15 mouse cellular contexts compared by ENCODE assay signal in genomic region chr16:64883896-64884295, GRCm38 (mm10). TPM values are rescaled to one million over a fixed set of nuclear protein-coding genes. Genes with fewer than 3 reads are reported as not detected.
DNase-seq lines count a peak whose midpoint lies in the region; ATAC-seq and TF ChIP-seq lines count a peak whose summit lies in the region.
"Had no signal": no experiment of that assay in that cellular context is flagged by ENCODE, and none has a peak within 500 bp of the region (broad histone marks: within the 10 kb centered on the region; RNA-seq: fewer than 3 reads in every experiment).

No protein-coding gene starts in this region.

- H3K9ac ChIP-seq in heart, embryonic 13.5 days: 0 out of 2 replicates have a peak overlapping the region, but pooled peaks have one; percentile 19
- H3K9ac ChIP-seq: embryonic facial prominence, embryonic 15.5 days had no signal

- H3K27me3 ChIP-seq in heart, embryonic 13.5 days (replicated peaks): no peaks in the 10 kb centered on the region
- H3K27me3 ChIP-seq in spleen, adult 2 months (ENCODE audit: control insufficient read depth, insufficient read depth, low read length): no peaks in the 10 kb centered on the region
- H3K27me3 ChIP-seq: embryonic facial prominence, embryonic 15.5 days had no signal

- no peaks in the 10 kb centered on the region for H3K36me3 ChIP-seq in heart, embryonic 13.5 days
- H3K36me3 ChIP-seq in spleen, adult 2 months (ENCODE audit: control insufficient read depth, insufficient read depth, low read length): no peaks in the 10 kb centered on the region
- H3K36me3 ChIP-seq: embryonic facial prominence, embryonic 15.5 days had no signal

- peak overlapping the region; percentile 38 for H3K4me2 ChIP-seq in heart, embryonic 13.5 days
- H3K4me2 ChIP-seq: embryonic facial prominence, embryonic 15.5 days had no signal

- H3K4me1 ChIP-seq in heart, embryonic 13.5 days: peaks cover 16% of the 10 kb centered on the region
- H3K4me1 ChIP-seq in spleen, adult 2 months (ENCODE audit: control insufficient read depth, insufficient read depth, insufficient read length): peaks cover 7% of the 10 kb centered on the region; the same call in 1 of the 2 replicates
- H3K4me1 ChIP-seq in bone marrow macrophage, adult 2 months (ENCODE audit: control insufficient read depth, insufficient read depth, low read length): peaks cover 7% of the 10 kb centered on the region
- H3K4me1 ChIP-seq: embryonic facial prominence, embryonic 15.5 days had no signal

- TF ChIP-seq POLR2A in spleen, adult 2 months (IDR thresholded peaks at IDR 0.05; ENCODE audit: low read depth, low read length): no peak
- no peak for TF ChIP-seq POLR2A in bone marrow macrophage, adult 2 months (IDR thresholded peaks at IDR 0.05; ENCODE audit: borderline replicate concordance, low read depth, low read length)

- intact Hi-C loops in heart, postnatal 14 days (cut with DNase I): no loop called here
- intact Hi-C loops in gastrocnemius, adult 2 months (cut with DNase I): no loop called here

- no peak for DNase-seq in heart, postnatal 14 days
- DNase-seq in spleen, adult 2 months (ENCODE audit: low read depth in 1 of 2, low spot score in 2 of 2): no peak
- no peak for DNase-seq in spleen, postnatal 4 days (ENCODE audit: low spot score in 2 of 2)
- peak; percentile 12 for DNase-seq in testis, postnatal 14 days (ENCODE audit: low spot score)
- no peak for DNase-seq in T-cell, adult 2 months (ENCODE audit: low spot score)
- no peak for DNase-seq in gastrocnemius, adult 2 months
- DNase-seq: cerebellum, postnatal 14 days; kidney, postnatal 36 days; lung, postnatal 36 days had no signal

- no peak for ATAC-seq in heart, embryonic 13.5 days (ENCODE audit: extremely low read depth, insufficient number of reproducible peaks, low FRiP score, low TSS enrichment)
- ATAC-seq: CD4-positive, CD25-positive, alpha-beta regulatory T cell, adult 4 months; forebrain, embryonic 16.5 days; hindbrain, embryonic 16.5 days had no signal

- peaks cover 5% of the 10 kb centered on the region; the same call in 1 of the 2 replicates for H3K9me3 ChIP-seq in heart, embryonic 13.5 days

- H3K4me3 ChIP-seq in heart, embryonic 13.5 days: no peak overlapping the region
- no peak overlapping the region for H3K4me3 ChIP-seq in spleen, adult 2 months (ENCODE audit: extremely low read depth, insufficient read depth, insufficient read length)
- no peak overlapping the region for H3K4me3 ChIP-seq in bone marrow macrophage, adult 2 months (ENCODE audit: insufficient read depth, low read length)
- no peak overlapping the region for H3K4me3 ChIP-seq in gastrocnemius, adult 2 months
- H3K4me3 ChIP-seq: embryonic facial prominence, embryonic 15.5 days had no signal

- H3K27ac ChIP-seq in heart, embryonic 13.5 days (replicated peaks): no peak overlapping the region; the same call in 1 of the 2 replicates
- peak overlapping the region; percentile 58 for H3K27ac ChIP-seq in spleen, adult 2 months (ENCODE audit: insufficient read depth, low read length)
- peak overlapping the region; percentile 44 for H3K27ac ChIP-seq in bone marrow macrophage, adult 2 months (ENCODE audit: insufficient read depth, low read depth, low read length)
- no peak overlapping the region for H3K27ac ChIP-seq in gastrocnemius, adult 2 months
- H3K27ac ChIP-seq: embryonic facial prominence, embryonic 15.5 days had no signal

- TF ChIP-seq CTCF in spleen, adult 2 months (IDR thresholded peaks at IDR 0.05; ENCODE audit: extremely low read depth, insufficient read depth, insufficient read length, insufficient replicate concordance): no peak
- no peak for TF ChIP-seq CTCF in bone marrow macrophage, adult 2 months (IDR thresholded peaks at IDR 0.05; ENCODE audit: low read depth, low read length)
- TF ChIP-seq CTCF in gastrocnemius, adult 2 months (IDR thresholded peaks at IDR 0.05): no peak

- WGBS in heart, embryonic 13.5 days: 27% methylated on average over 5 of the region's 5 CpGs
- 41% methylated on average over 5 of the region's 5 CpGs for WGBS in spleen, adult 2 months

RNA-seq across cellular contexts. Expression of gene Cggbp1, which starts 32.1 kb away (rescaled TPM):
- polyA plus RNA-seq in heart, embryonic 13.5 days (2015; fragmentation: Nextera tagmentation; extraction: Ambion mirVana): 42.7 and 44.0 TPM in 2 replicates
- total RNA-seq in heart, postnatal 14 days (2021): 10 to 100 TPM; 45.7 to 52.6 TPM
- 6.9 and 7.3 TPM in 2 replicates for polyA plus RNA-seq in spleen, adult 2 months (2012; rRNA removed)
- polyA plus RNA-seq in bone marrow macrophage, adult 2 months (2012; ENCODE audit: insufficient read depth, insufficient read length, missing spikeins): 76.4 and 84.7 TPM in 2 replicates
- total RNA-seq in gastrocnemius, adult 2 months (2021): 10 to 100 TPM; 18.2 to 26.7 TPM

RNA-seq across cellular contexts. Expression of gene Zfp654, which starts 32.4 kb away (rescaled TPM):
- 4.4 and 5.1 TPM in 2 replicates for polyA plus RNA-seq in heart, embryonic 13.5 days (2015; fragmentation: Nextera tagmentation; extraction: Ambion mirVana)
- total RNA-seq in heart, postnatal 14 days (2021): 1 to 10 TPM; 9.6 to 10.0 TPM
- polyA plus RNA-seq in spleen, adult 2 months (2012; rRNA removed): 0.67 and 0.69 TPM in 2 replicates
- 7.5 and 7.9 TPM in 2 replicates for polyA plus RNA-seq in bone marrow macrophage, adult 2 months (2012; ENCODE audit: insufficient read depth, insufficient read length, missing spikeins)
- total RNA-seq in gastrocnemius, adult 2 months (2021): 10 to 100 TPM; 10.5 to 11.4 TPM

Comparison
In these comparisons a context has a peak if more than half of its experiments do, and no peak if none do; other contexts are left out.
1. H3K27ac ChIP-seq: peak in spleen, adult 2 months (single experiment) and bone marrow macrophage, adult 2 months (single experiment); none in heart, embryonic 13.5 days (single experiment) and gastrocnemius, adult 2 months (single experiment).